Mouse (Mus musculus) neutrophil, adult 5-6 weeks (primary cell): ENCODE results near the gene Olfr874. TPM values are rescaled to one million over a fixed set of nuclear protein-coding genes. Genes with fewer than 3 reads are reported as not detected.
"Not testable (repeated sequence)": the region's sequence is repeated elsewhere in the genome, so short reads cannot be mapped to it uniquely, and the experiment has no call there.

ENCODE experiments used
- ATAC-seq: fragments of 151-379, 151-347 bp; 2 replicates; pipeline ENCODE4 v1.8.0; 2017; ENCODE audit warnings: mild to moderate bottlenecking, moderate TSS enrichment; ENCODE audit not compliant: insufficient number of reproducible peaks, poor library complexity, low FRiP score, severe bottlenecking; ENCODE audit errors: extremely low read depth
- total RNA-seq: library from RNA; stranded (forward); fragments of 200-1000 nt; gene quantifications from 2 replicates; pipeline ENCODE4 v1.2.3, GENCODE M21; 2017

Olfr874 gene
- not detected in 2 replicates for total RNA-seq

GRCm38 (mm10) chr9:37744806-37745205 lies at the start of gene Olfr874:
TSS of gene Olfr874 (plus strand) at chr9:37745106.
- ATAC-seq = no peak

- no peak for ATAC-seq
Measured at GRCm38 (mm10) chr9:37716150-37716549, 28.8 kb upstream of the Olfr874 start, which contains the start of gene Olfr160. TSS of gene Olfr160 (minus strand) at chr9:37716250.

- ATAC-seq = no peak
Measured at GRCm38 (mm10) chr9:37734310-37734709, 10.6 kb upstream of the Olfr874 start.

- no peak for ATAC-seq
Measured at GRCm38 (mm10) chr9:37750319-37751075, 5.6 kb downstream of the Olfr874 start.

GRCm38 (mm10) chr9:37751467-37751866 lies 6.6 kb downstream of the Olfr874 start:
- ATAC-seq = no peak

- ATAC-seq = no peak
Measured at GRCm38 (mm10) chr9:37752006-37752405, 7.1 kb downstream of the Olfr874 start.

GRCm38 (mm10) chr9:37761728-37762127 lies 16.8 kb downstream of the Olfr874 start:
- ATAC-seq = no peak

GRCm38 (mm10) chr9:37762541-37762940 lies 17.6 kb downstream of the Olfr874 start:
- ATAC-seq = no peak

- no peak for ATAC-seq
Measured at GRCm38 (mm10) chr9:37770661-37771060, 25.8 kb downstream of the Olfr874 start.

- ATAC-seq = no peak
Measured at GRCm38 (mm10) chr9:37771759-37772158, 26.9 kb downstream of the Olfr874 start, which contains the start of gene Olfr875. TSS of gene Olfr875 (plus strand) at chr9:37771857.

GRCm38 (mm10) chr9:37782766-37783260 lies 37.9 kb downstream of the Olfr874 start:
- ATAC-seq = no peak

GRCm38 (mm10) chr9:37783394-37784387 lies 38.8 kb downstream of the Olfr874 start:
- not testable (repeated sequence) for ATAC-seq

GRCm38 (mm10) chr9:37786411-37786810 lies 41.5 kb downstream of the Olfr874 start:
- no peak for ATAC-seq

Other genes with a start within 250 kb of the Olfr874 start
- 1.9 and 2.1 TPM in 2 replicates for gene Esam, start 217.0 kb upstream of the Olfr874 start, total RNA-seq
- 0.70 TPM in 1 of 2 replicates, not detected in the other for gene Vsig2, start 205.9 kb upstream of the Olfr874 start, total RNA-seq
- 13.3 and 15.0 TPM in 2 replicates for gene Nrgn, start 192.2 kb upstream of the Olfr874 start, total RNA-seq
- gene Siae, start 189.4 kb upstream of the Olfr874 start, total RNA-seq = 6.4 and 10.5 TPM in 2 replicates
- 2.2 and 2.9 TPM in 2 replicates for gene Spa17, start 131.4 kb upstream of the Olfr874 start, total RNA-seq
- gene Tbrg1, start 87.8 kb upstream of the Olfr874 start, total RNA-seq = 49.5 and 53.0 TPM in 2 replicates
- 0.25 TPM in 1 of 2 replicates, not detected in the other for gene Panx3, start 75.9 kb upstream of the Olfr874 start, total RNA-seq
- gene Olfr160, start 28.9 kb upstream of the Olfr874 start, total RNA-seq = not detected in 2 replicates
- gene Olfr875, start 26.8 kb downstream of the Olfr874 start, total RNA-seq = not detected in 2 replicates
- not detected in 2 replicates for gene Olfr876, start 57.9 kb downstream of the Olfr874 start, total RNA-seq
- gene Olfr877, start 109.2 kb downstream of the Olfr874 start, total RNA-seq = not detected in 2 replicates
- 0.12 TPM in 1 of 2 replicates, not detected in the other for gene Olfr145, start 151.6 kb downstream of the Olfr874 start, total RNA-seq
- 0.47 TPM in 1 of 2 replicates, not detected in the other for gene Olfr878, start 172.7 kb downstream of the Olfr874 start, total RNA-seq
- gene Olfr881, start 246.7 kb downstream of the Olfr874 start, total RNA-seq = not detected in 2 replicates